Mouse (Mus musculus): ENCODE results near the gene Fcna.

DNA sequence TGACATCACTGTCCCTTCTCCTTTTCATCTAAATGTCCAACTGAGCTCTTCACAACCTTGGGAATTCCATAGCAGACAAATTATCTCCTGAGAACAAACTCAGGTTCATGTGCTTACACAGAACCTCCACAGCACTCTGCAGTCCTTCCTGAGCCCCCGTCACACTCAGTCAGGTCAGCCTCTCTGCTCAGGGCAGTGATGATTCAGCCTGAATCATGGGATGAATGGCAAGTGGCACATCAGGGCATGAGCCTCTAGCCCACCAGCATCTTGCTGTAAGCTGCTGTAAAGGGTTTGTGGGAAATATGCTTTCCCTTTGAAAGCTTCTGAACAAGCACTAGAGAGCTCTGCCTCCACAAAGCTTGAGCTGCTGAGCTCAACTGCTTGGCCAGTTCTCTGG is 29.1 kb downstream of the Fcna start:
- no peak for TF ChIP-seq ZNF384 (IDR thresholded peaks at IDR 0.05; ENCODE audit: low read depth, low read length)
- no peak for TF ChIP-seq HCFC1 (IDR thresholded peaks at IDR 0.05; ENCODE audit: borderline replicate concordance, insufficient read depth, low read length)
- TF ChIP-seq MAFK (IDR thresholded peaks at IDR 0.05; ENCODE audit: insufficient read depth, low read depth, low read length) = no peak
